Mouse (Mus musculus) bone marrow, adult 2 months (tissue): ENCODE measurements around the gene Phldb2. TPM values are rescaled to one million over a fixed set of nuclear protein-coding genes. Genes with fewer than 3 reads are reported as not detected.

ENCODE experiments used
- H3K27ac ChIP-seq: fragments of 200-500 bp; 2 replicates; pipeline ENCODE4 v1.5.1; 2012; ENCODE audit warnings: low read depth, mild to moderate bottlenecking, control low read depth, inconsistent platforms, low read length; ENCODE audit not compliant: control insufficient read depth, poor library complexity, insufficient read depth
- H3K4me1 ChIP-seq: fragments of 200-500 bp; 2 replicates; pipeline ENCODE4 v1.6.1; 2011; ENCODE audit warnings: low read length; ENCODE audit not compliant: control insufficient read depth, insufficient read depth
- H3K4me3 ChIP-seq: fragments of 200-500 bp; replicated peaks from 2 replicates; pipeline ENCODE3; 2011; ENCODE audit warnings: mild to moderate bottlenecking, low read depth, low read length, control low read depth; ENCODE audit not compliant: control insufficient read depth
- CTCF ChIP-seq: fragments of 200-500 bp; IDR thresholded peaks from 2 replicates; pipeline ENCODE4 v1.5.1; 2011; ENCODE audit warnings: low read length, control low read depth; ENCODE audit not compliant: control insufficient read depth, insufficient read depth
- POLR2A ChIP-seq: fragments of 200-500 bp; IDR thresholded peaks from 2 replicates; pipeline ENCODE4 v1.6.1; 2011; ENCODE audit warnings: low read depth, mild to moderate bottlenecking, control low read depth, low read length, borderline replicate concordance; ENCODE audit not compliant: control insufficient read depth
- WGBS: fragments of 180-500 bp; shearing (Covaris S2); methylation state at CpG from one replicate; pipeline ENCODE4 v1.1.7; 2018; 5-methylcytosine and 5-hydroxymethylcytosine counted together
- polyA plus RNA-seq: library from polyadenylated mRNA; stranded (reverse); fragments of >200 nt; gene quantifications from 2 replicates; pipeline ENCODE4 v1.2.4, GENCODE M21; 2011; ENCODE audit warnings: low replicate concordance; ENCODE audit not compliant: missing spikeins, insufficient read depth, insufficient read length

Gene Phldb2
- polyA plus RNA-seq, 1 experiment: 3.7 TPM

GRCm38 (mm10) chr16:45757421-45758078, 195.8 kb downstream of the Phldb2 start:
- TF ChIP-seq POLR2A: no peak
- TF ChIP-seq CTCF: no peak
- 34% methylated on average over 12 of the region's 12 CpGs for WGBS
- Histone ChIP-seq H3K4me1 (no peaks in the 10 kb centered on the region; the same call in 1 of the 2 replicates), H3K4me3 (no peak overlapping the region), H3K27ac (no peak overlapping the region)

DNA sequence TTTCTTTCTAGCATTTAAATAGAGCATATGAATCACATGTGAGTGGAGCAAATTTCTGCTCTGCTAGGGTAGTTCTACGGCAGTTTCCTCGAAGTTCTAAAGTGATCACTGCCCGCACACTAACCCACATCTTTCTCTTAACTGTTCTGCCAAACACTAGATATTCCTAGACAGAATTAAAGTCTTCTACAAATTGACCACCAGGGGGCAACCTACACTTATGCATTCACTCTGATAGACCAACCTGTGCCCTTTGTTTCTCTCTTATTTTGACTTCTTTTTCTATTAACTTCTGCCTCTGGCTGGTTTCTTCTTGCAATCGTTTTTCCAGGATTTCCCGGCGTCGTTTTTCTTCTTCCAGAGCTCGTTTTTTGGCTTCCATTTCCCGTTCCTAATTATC, 196.5 kb downstream of the Phldb2 start:
- 10% methylated on average over 9 of the region's 9 CpGs for WGBS
- TF ChIP-seq POLR2A: no peak
- TF ChIP-seq CTCF: 0 out of 2 replicates have a peak, but pooled peaks have one; percentile 2
- no peak overlapping the region for H3K27ac ChIP-seq
- H3K4me3 ChIP-seq: no peak overlapping the region
- no peaks in the 10 kb centered on the region; the same call in 1 of the 2 replicates for H3K4me1 ChIP-seq

GRCm38 (mm10) chr16:45743591-45744144, 209.7 kb downstream of the Phldb2 start:
- Histone ChIP-seq H3K27ac (no peak overlapping the region), H3K4me3 (no peak overlapping the region), H3K4me1 (no peaks in the 10 kb centered on the region)
- no peak for TF ChIP-seq POLR2A
- TF ChIP-seq CTCF: no peak
- 75% methylated on average over 4 of the region's 4 CpGs for WGBS

GRCm38 (mm10) chr16:45742615-45743476, 210.6 kb downstream of the Phldb2 start, which contains the start of gene Abhd10:
Gene Abhd10 (minus strand): TSS chr16:45742955.
- H3K4me1 ChIP-seq: peaks cover 2% of the 10 kb centered on the region
- WGBS: under 1% methylated on average over 51 of the region's 51 CpGs
- TF ChIP-seq CTCF (no peak), POLR2A (peak; percentile 94)
- H3K27ac ChIP-seq: peak within 1 kb of the TSS; percentile 92
- peak within 1 kb of the TSS; percentile 77 for H3K4me3 ChIP-seq

DNA sequence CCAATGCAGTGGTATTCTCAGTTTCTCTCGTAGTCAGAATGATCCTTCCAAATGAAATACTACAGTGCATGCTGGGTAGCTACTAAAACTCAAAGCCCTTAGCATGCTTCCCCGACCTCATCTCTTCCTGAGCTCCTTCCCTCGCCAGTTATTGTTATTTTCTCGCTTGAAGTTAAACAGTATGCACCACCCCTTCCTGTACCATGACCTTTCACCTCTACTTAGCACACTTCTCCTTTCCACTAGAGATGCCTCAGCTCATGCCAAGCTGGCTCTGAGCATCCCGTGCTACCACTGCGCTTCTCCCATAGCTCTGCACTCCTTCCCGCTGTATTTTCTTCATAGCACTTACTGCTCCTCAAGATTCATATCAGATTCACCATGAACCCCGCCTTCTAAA, 215.5 kb downstream of the Phldb2 start:
- WGBS: 67% methylated on average over 8 of the region's 8 CpGs
- Histone ChIP-seq H3K4me1 (peaks cover 4% of the 10 kb centered on the region), H3K27ac (no peak overlapping the region), H3K4me3 (no peak overlapping the region)
- TF ChIP-seq CTCF (no peak), POLR2A (no peak)

GRCm38 (mm10) chr16:45736724-45737123, 216.7 kb downstream of the Phldb2 start:
- Histone ChIP-seq H3K4me1 (peaks cover 4% of the 10 kb centered on the region), H3K27ac (no peak overlapping the region), H3K4me3 (no peak overlapping the region)
- 41% methylated on average over 3 of the region's 3 CpGs for WGBS
- no peak for TF ChIP-seq CTCF
- TF ChIP-seq POLR2A: no peak

GRCm38 (mm10) chr16:45729163-45729562, 224.2 kb downstream of the Phldb2 start:
- H3K4me3 ChIP-seq: no peak overlapping the region
- H3K4me1 ChIP-seq: no peaks in the 10 kb centered on the region
- no peak for TF ChIP-seq CTCF
- no peak for TF ChIP-seq POLR2A
- 83% methylated on average over 5 of the region's 5 CpGs for WGBS
- no peak overlapping the region for H3K27ac ChIP-seq

DNA sequence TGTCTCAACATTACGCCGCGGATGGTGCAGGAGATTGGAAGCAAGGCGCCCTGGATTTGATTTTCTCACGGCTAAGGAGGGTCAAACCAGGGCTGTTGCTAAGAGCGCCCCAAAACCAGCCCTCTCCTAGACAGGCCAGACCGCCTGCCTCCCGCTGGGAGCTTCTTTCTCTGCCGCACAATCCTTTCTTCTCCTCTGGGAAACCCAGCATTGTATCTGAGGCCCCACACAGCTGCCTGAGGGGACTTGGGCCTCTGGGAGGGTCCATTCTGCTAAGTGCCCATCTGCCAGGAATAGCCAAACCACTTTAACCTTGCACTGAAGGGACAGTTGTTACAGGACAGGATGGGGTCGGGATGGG, 228.7 kb downstream of the Phldb2 start:
- WGBS: 25% methylated on average over 10 of the region's 10 CpGs

More for the DNA sequence above, 228.7 kb downstream of the Phldb2 start:
- H3K27ac ChIP-seq: no peak overlapping the region
- TF ChIP-seq CTCF (no peak), POLR2A (no peak)
- no peak overlapping the region for H3K4me3 ChIP-seq
- H3K4me1 ChIP-seq: no peaks in the 10 kb centered on the region
